Mouse (Mus musculus) stomach, postnatal 0 days (tissue): ENCODE results near the gene Wfdc8. TPM values are rescaled to one million over a fixed set of nuclear protein-coding genes. Genes with fewer than 3 reads are reported as not detected.

Experiments used
- ATAC-seq: fragments of 200-750 bp; cut with Nextera tagmentation; 2 replicates; pipeline ENCODE4 v1.8.0; 2017; ENCODE audit not compliant: low FRiP score, low TSS enrichment
- DNase-seq: peaks from one replicate; pipeline ENCODE4 v3.0.0-alpha.2; 2016; ENCODE audit warnings: low spot score
- H3K27ac ChIP-seq: fragments of 300-500 bp; sonication (generic); replicated peaks from 2 replicates; pipeline ENCODE4 v1.5.1; 2014; ENCODE audit warnings: mild to moderate bottlenecking, control low read depth
- H3K27me3 ChIP-seq: fragments of 300-500 bp; sonication (generic); 2 replicates; pipeline ENCODE4 v1.6.1; 2014; ENCODE audit warnings: low read length; ENCODE audit not compliant: control insufficient read depth, insufficient read depth
- H3K36me3 ChIP-seq: fragments of 300-500 bp; sonication (generic); 2 replicates; pipeline ENCODE4 v1.6.1; 2014; ENCODE audit warnings: low read length, mixed read lengths; ENCODE audit not compliant: control insufficient read depth, insufficient read depth
- H3K4me1 ChIP-seq: fragments of 300-500 bp; sonication (generic); replicated peaks from 2 replicates; pipeline ENCODE4 v1.6.1; 2014; ENCODE audit warnings: antibody characterized with exemption; ENCODE audit not compliant: control insufficient read depth, insufficient read depth
- H3K4me2 ChIP-seq: fragments of 300-500 bp; sonication (generic); replicated peaks from 2 replicates; pipeline ENCODE4 v1.6.1; 2014; ENCODE audit warnings: low read depth, mild to moderate bottlenecking, control low read depth, moderate library complexity
- H3K4me3 ChIP-seq: fragments of 300-500 bp; sonication (generic); 2 replicates; pipeline ENCODE4 v1.5.1; 2014; ENCODE audit warnings: low read depth, low read length, control low read depth
- H3K9ac ChIP-seq: fragments of 300-500 bp; sonication (generic); 2 replicates; pipeline ENCODE4 v1.6.1; 2014; ENCODE audit warnings: mild to moderate bottlenecking, low read length, control low read depth, mixed read lengths
- H3K9me3 ChIP-seq: fragments of 300-500 bp; sonication (generic); 2 replicates; pipeline ENCODE4 v1.6.1; 2016; ENCODE audit warnings: low read length; ENCODE audit not compliant: control insufficient read depth
- CTCF ChIP-seq: IDR thresholded peaks from 2 replicates; pipeline ENCODE4 v1.5.1; 2016; ENCODE audit warnings: antibody characterized with exemption, low read depth, mild to moderate bottlenecking, moderate library complexity
- EP300 ChIP-seq: optimal IDR thresholded peaks from 2 replicates; pipeline ENCODE3; 2016; ENCODE audit warnings: antibody characterized with exemption
- WGBS: fragments of 180-500 bp; shearing (Covaris S2); extraction: QIAGEN DNeasy Blood & Tissue Kit; methylation state at CpG from one replicate; pipeline ENCODE4 v1.1.7; 2014; 5-methylcytosine and 5-hydroxymethylcytosine counted together
- polyA plus RNA-seq: library from polyadenylated mRNA; unstranded; fragments of >200 nt; fragmentation: Nextera tagmentation; extraction: Ambion mirVana; gene quantifications from 2 replicates; pipeline ENCODE4 v1.2.1, GENCODE M21; 2015

Gene Wfdc8
- polyA plus RNA-seq, 1 experiment from 2014 or later: not detected

DNA sequence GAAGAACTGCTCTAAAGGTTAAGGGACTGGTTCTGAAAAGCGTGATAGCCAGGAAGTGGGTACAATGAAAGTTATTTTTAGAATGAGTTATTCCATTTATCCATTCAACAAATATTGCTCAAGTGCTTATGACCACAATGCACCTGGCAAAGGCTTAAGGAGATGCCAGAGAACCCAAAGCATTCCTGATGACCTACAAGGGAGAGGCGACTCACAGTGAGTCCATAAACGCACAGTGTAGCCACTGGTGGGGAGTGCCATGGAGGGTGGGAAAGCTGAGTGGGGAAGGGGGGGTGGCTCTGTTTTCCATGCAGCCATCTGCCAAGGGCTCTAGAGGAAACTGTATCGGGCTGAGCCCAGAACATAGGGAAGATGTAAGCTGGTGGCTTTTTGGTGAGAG lies 64.1 kb downstream of the Wfdc8 start:
- 31% methylated on average over 4 of the region's 4 CpGs for WGBS
- no peaks in the 10 kb centered on the region for H3K27me3 ChIP-seq
- no peak overlapping the region for H3K9ac ChIP-seq
- H3K9me3 ChIP-seq: no peaks in the 10 kb centered on the region
- no peak overlapping the region for H3K4me2 ChIP-seq
- peak; percentile 32 for DNase-seq
- ATAC-seq: peak; percentile 84
- H3K4me1 ChIP-seq: no peaks in the 10 kb centered on the region
- H3K4me3 ChIP-seq: no peak overlapping the region
- TF ChIP-seq CTCF (no peak), EP300 (no peak)
- H3K27ac ChIP-seq: peak overlapping the region; percentile 35; the same call in 1 of the 2 replicates
- no peaks in the 10 kb centered on the region for H3K36me3 ChIP-seq

Other genes with a start within 250 kb of the Wfdc8 start
- 4,305 and 4,348 TPM in 2 replicates for gene Slpi, start 224.5 kb downstream of the Wfdc8 start, polyA plus RNA-seq
- gene Rbpjl, start 210.5 kb downstream of the Wfdc8 start, polyA plus RNA-seq: 0.32 and 0.36 TPM in 2 replicates
- 2.0 and 3.1 TPM in 2 replicates for gene Matn4, start 208.5 kb downstream of the Wfdc8 start, polyA plus RNA-seq
- 133 and 143 TPM in 2 replicates for gene Sdc4, start 169.7 kb downstream of the Wfdc8 start, polyA plus RNA-seq
- 46.9 and 48.6 TPM in 2 replicates for gene Sys1, start 156.7 kb downstream of the Wfdc8 start, polyA plus RNA-seq
- gene Gm20458, start 152.7 kb downstream of the Wfdc8 start, polyA plus RNA-seq: 26.9 and 28.1 TPM in 2 replicates
- not detected in 2 replicates for gene Trp53tg5, start 139.9 kb downstream of the Wfdc8 start, polyA plus RNA-seq
- 27.3 and 27.8 TPM in 2 replicates for gene Dbndd2, start 127.5 kb downstream of the Wfdc8 start, polyA plus RNA-seq
- gene Pigt, start 116.1 kb downstream of the Wfdc8 start, polyA plus RNA-seq: 53.6 and 54.7 TPM in 2 replicates
- 123 and 147 TPM in 2 replicates for gene Wfdc2, start 51.2 kb downstream of the Wfdc8 start, polyA plus RNA-seq
- not detected in 2 replicates for gene Spint3, start 40.2 kb downstream of the Wfdc8 start, polyA plus RNA-seq
- 0.75 and 1.1 TPM in 2 replicates for gene Wfdc6a, start 28.2 kb downstream of the Wfdc8 start, polyA plus RNA-seq
- gene Eppin, start 20.0 kb downstream of the Wfdc8 start, polyA plus RNA-seq: not detected in 2 replicates
- not detected in 2 replicates for gene Wfdc6b, start 104 bp downstream of the Wfdc8 start, polyA plus RNA-seq
- not detected in 2 replicates for gene Wfdc16, start 25.2 kb upstream of the Wfdc8 start, polyA plus RNA-seq
- gene Wfdc10, start 42.4 kb upstream of the Wfdc8 start, polyA plus RNA-seq: 12.2 and 12.6 TPM in 2 replicates
- gene Wfdc9, start 43.0 kb upstream of the Wfdc8 start, polyA plus RNA-seq: 0.58 TPM in 1 of 2 replicates, not detected in the other
- not detected in 2 replicates for gene Wfdc11, start 60.5 kb upstream of the Wfdc8 start, polyA plus RNA-seq
- 2.1 and 2.6 TPM in 2 replicates for gene Wfdc13, start 71.5 kb upstream of the Wfdc8 start, polyA plus RNA-seq
- not detected in 2 replicates for gene Spint4, start 84.9 kb upstream of the Wfdc8 start, polyA plus RNA-seq
- not detected in 2 replicates for gene Spint5, start 101.7 kb upstream of the Wfdc8 start, polyA plus RNA-seq
- gene Wfdc3, start 132.3 kb upstream of the Wfdc8 start, polyA plus RNA-seq: 1.4 TPM in 2 replicates
- 38.0 and 39.1 TPM in 2 replicates for gene Dnttip1, start 132.4 kb upstream of the Wfdc8 start, polyA plus RNA-seq
- gene Ube2c, start 156.3 kb upstream of the Wfdc8 start, polyA plus RNA-seq: 74.1 and 104 TPM in 2 replicates
- gene Tnnc2, start 166.3 kb upstream of the Wfdc8 start, polyA plus RNA-seq: 7.0 and 8.5 TPM in 2 replicates
- gene Snx21, start 172.2 kb upstream of the Wfdc8 start, polyA plus RNA-seq: 13.9 and 14.9 TPM in 2 replicates
- gene Acot8, start 191.3 kb upstream of the Wfdc8 start, polyA plus RNA-seq: 39.4 and 43.8 TPM in 2 replicates
- gene Zswim3, start 191.5 kb upstream of the Wfdc8 start, polyA plus RNA-seq: 3.8 and 4.4 TPM in 2 replicates
- gene Zswim1, start 209.1 kb upstream of the Wfdc8 start, polyA plus RNA-seq: 10.1 and 11.4 TPM in 2 replicates
- gene Spata25, start 214.9 kb upstream of the Wfdc8 start, polyA plus RNA-seq: not detected in 2 replicates
- gene Ctsa, start 219.2 kb upstream of the Wfdc8 start, polyA plus RNA-seq: 107 and 114 TPM in 2 replicates
- 4.6 and 5.3 TPM in 2 replicates for gene Neurl2, start 219.8 kb upstream of the Wfdc8 start, polyA plus RNA-seq
- 42.7 and 44.2 TPM in 2 replicates for gene Pltp, start 244.1 kb upstream of the Wfdc8 start, polyA plus RNA-seq